Mouse (Mus musculus) heart, adult 2 months (tissue): ENCODE results near the gene Alyref. TPM values are rescaled to one million over a fixed set of nuclear protein-coding genes. Genes with fewer than 3 reads are reported as not detected.
"Not testable (repeated sequence)": the region's sequence is repeated elsewhere in the genome, so short reads cannot be mapped to it uniquely, and the experiment has no call there.

ENCODE experiments used
- DNase-seq, 2 experiments: peaks; one replicate each; pipeline ENCODE4 v3.0.0; 2021
- H3K27ac ChIP-seq: fragments of 200-600 bp; 2 replicates; pipeline ENCODE4 v1.8.1; 2022
- H3K27me3 ChIP-seq: fragments of 200-500 bp; 2 replicates; pipeline ENCODE4 v1.6.1; 2012; ENCODE audit warnings: mild to moderate bottlenecking, low read length, inconsistent platforms, mixed read lengths; ENCODE audit not compliant: control insufficient read depth, insufficient read depth
- H3K36me3 ChIP-seq: fragments of 200-500 bp; 2 replicates; pipeline ENCODE4 v1.6.1; 2012; ENCODE audit warnings: low read length, inconsistent platforms; ENCODE audit not compliant: control insufficient read depth, insufficient read depth
- H3K4me1 ChIP-seq: fragments of 200-500 bp; 2 replicates; pipeline ENCODE4 v1.6.1; 2011; ENCODE audit warnings: low read length; ENCODE audit not compliant: control insufficient read depth, insufficient read depth
- H3K4me3 ChIP-seq: fragments of 200-600 bp; 2 replicates; pipeline ENCODE4 v1.8.1; 2022
- H3K79me2 ChIP-seq: fragments of 200-500 bp; replicated peaks from 2 replicates; pipeline ENCODE4 v1.6.1; 2012; ENCODE audit warnings: mild to moderate bottlenecking, inconsistent platforms, low read length, moderate library complexity, mixed read lengths; ENCODE audit not compliant: control insufficient read depth, insufficient read depth
- H3K9ac ChIP-seq: fragments of 200-500 bp; 2 replicates; pipeline ENCODE4 v1.6.1; 2012; ENCODE audit warnings: low read depth, mild to moderate bottlenecking, control low read depth, inconsistent platforms, low read length, mixed read lengths
- CTCF ChIP-seq: fragments of 200-600 bp; IDR thresholded peaks from 2 replicates; pipeline ENCODE4 v1.8.1; 2022; ENCODE audit warnings: antibody characterized with exemption, mild to moderate bottlenecking, moderate library complexity
- EP300 ChIP-seq: fragments of 200-500 bp; IDR thresholded peaks from 2 replicates; pipeline ENCODE4 v1.6.1; 2011; ENCODE audit warnings: low read depth, low read length, control low read depth; ENCODE audit not compliant: insufficient read depth
- POLR2A ChIP-seq: fragments of 200-500 bp; IDR thresholded peaks from 2 replicates; pipeline ENCODE4 v1.6.1; 2011; ENCODE audit warnings: mild to moderate bottlenecking, low read depth, low read length, control low read depth; ENCODE audit not compliant: insufficient read depth
- WGBS: fragments of 180-500 bp; shearing (Covaris S2); methylation state at CpG from one replicate; pipeline ENCODE4 v1.1.7; 2018; 5-methylcytosine and 5-hydroxymethylcytosine counted together
- intact Hi-C: fragments of 180-260 bp; cut with DNase I; formaldehyde crosslinking; loops from one replicate; pipeline ENCODE4 v1.15.1; 2025
- polyA plus RNA-seq: library from polyadenylated mRNA; depleted of rRNA; stranded (reverse); fragments of >200 nt; gene quantifications from 2 replicates; pipeline ENCODE4 v1.2.3, GENCODE M21; 2012
- total RNA-seq, 2 experiments: library from RNA; stranded (reverse); gene quantifications; 2 replicates each; pipeline ENCODE4 v1.2.3; 2021

Gene Alyref
- total and polyA plus RNA-seq, 3 experiments: 13.6 to 52.0 (median 48.7) TPM

DNA sequence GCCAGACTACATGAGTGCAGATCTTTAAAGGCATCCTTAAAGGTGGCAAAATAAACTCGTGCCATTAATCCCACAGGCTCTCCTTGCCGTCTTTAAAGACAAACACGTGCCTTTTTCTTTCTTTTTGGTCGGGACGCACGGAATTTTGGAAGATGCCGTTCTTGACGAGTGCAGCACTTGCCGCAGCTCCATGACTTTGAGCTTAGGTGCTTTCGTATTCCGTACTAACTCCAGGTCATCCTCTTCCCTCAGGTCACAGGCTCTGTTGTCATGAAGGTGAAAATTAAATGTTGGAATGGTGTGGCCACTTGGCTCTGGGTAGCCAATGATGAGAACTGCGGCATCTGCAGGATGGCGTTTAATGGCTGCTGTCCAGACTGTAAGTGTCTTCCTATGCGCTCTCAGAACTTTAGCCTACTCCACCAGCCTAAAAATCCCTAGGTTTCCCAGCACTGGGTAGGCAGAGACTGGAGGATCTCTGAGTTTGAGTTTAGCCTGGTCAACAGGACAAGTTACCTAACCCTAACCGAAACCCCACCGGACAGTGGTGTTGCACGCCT is 905 bp upstream of the Alyref start:
- 41% methylated on average over 17 of the region's 17 CpGs for WGBS
- peak overlapping the region; percentile 77 for H3K27ac ChIP-seq
- no peaks in the 10 kb centered on the region; the same call in 1 of the 2 replicates for H3K36me3 ChIP-seq
- TF ChIP-seq CTCF (no peak), EP300 (no peak)
- H3K4me1 ChIP-seq: peaks cover 7% of the 10 kb centered on the region
- H3K79me2 ChIP-seq: peaks cover 3% of the 10 kb centered on the region
- DNase-seq: no peak
- intact Hi-C loops: no loop called here
- no peaks in the 10 kb centered on the region for H3K27me3 ChIP-seq
- peak overlapping the region; percentile 85 for H3K4me3 ChIP-seq
- H3K9ac ChIP-seq: peak overlapping the region; percentile 81

DNA sequence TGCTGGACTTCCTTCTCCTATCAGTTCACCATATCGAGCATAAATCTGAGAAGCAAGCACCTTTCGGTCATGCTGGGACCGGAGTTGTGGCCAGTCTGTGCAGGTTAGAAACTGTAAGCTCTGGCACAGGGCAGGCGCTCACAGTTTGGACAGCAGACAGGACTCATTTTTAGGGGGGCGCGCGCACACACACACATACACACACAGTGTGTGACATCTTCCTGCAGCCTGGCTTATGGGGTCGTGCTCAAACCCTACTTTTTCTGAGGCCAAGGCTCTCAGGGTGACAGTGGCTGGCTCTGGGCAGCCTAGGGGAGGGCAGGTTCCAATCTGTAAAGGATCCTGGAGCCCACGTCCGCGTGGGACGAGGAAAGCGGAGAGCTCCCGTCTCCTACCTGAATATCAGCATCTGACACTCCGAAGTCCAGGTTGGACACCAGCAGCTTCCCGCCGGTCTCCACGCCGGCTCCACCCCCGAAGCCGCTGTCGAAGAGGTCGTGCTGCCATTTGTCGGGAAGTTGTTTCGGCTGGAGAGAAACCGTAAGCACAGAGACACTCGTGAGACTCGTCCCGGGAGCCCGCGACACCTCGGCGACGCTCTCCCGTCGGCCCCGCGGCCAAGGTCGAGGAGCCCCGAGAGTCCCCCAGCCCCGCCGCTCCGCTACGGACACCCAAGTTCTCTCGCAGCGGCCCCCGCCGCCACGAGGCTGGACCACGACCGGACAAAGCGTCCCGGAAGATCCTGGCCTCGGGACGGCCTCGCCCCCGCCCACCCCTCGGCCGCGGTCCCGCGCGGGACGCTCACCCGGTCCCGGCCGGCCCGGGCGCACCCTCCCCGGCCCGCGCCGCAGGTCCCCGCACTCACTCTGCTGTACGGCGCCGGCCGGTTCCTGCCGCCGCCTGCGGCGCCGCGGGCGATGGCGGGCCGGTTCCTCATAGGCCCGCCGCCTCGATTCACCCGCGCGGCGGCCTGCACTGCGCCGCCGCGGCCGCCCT is 627 bp downstream of the Alyref start:
- H3K4me3 ChIP-seq: peak overlapping the region; percentile 85
- no peaks in the 10 kb centered on the region for H3K27me3 ChIP-seq
- intact Hi-C loops: no loop called here
- H3K79me2 ChIP-seq: peaks cover 3% of the 10 kb centered on the region
- 3% methylated on average over 96 of the region's 99 CpGs for WGBS
- no peak for TF ChIP-seq CTCF
- no peak for TF ChIP-seq EP300
- TF ChIP-seq POLR2A: no peak
- no peak for DNase-seq
- H3K9ac ChIP-seq: peak overlapping the region; percentile 84
- peak overlapping the region; percentile 77 for H3K27ac ChIP-seq
- no peaks in the 10 kb centered on the region; the same call in none of the 2 replicates for H3K36me3 ChIP-seq
- peaks cover 7% of the 10 kb centered on the region for H3K4me1 ChIP-seq

GRCm38 (mm10) chr11:120588531-120588930 is 9.6 kb downstream of the Alyref start:
- H3K27me3 ChIP-seq: no peaks in the 10 kb centered on the region
- intact Hi-C loops: no loop called here

GRCm38 (mm10) chr11:120583937-120584336 is 14.2 kb downstream of the Alyref start:
- no peak for DNase-seq
- peaks cover 7% of the 10 kb centered on the region for H3K4me1 ChIP-seq
- no peak overlapping the region for H3K4me3 ChIP-seq
- H3K79me2 ChIP-seq: peaks cover 5% of the 10 kb centered on the region
- no peaks in the 10 kb centered on the region for H3K27me3 ChIP-seq
- peaks cover 6% of the 10 kb centered on the region for H3K36me3 ChIP-seq
- WGBS: 97% methylated on average over 1 of the region's 1 CpGs
- intact Hi-C loops: loop anchor here (2.0 to 5.0 kb wide), 3 partner anchors 29 to 128 kb away; partner anchors contain the start of genes Cenpx, Lrrc45 and Mcrip1
- no peak overlapping the region for H3K9ac ChIP-seq
- no peak overlapping the region for H3K27ac ChIP-seq
- TF ChIP-seq POLR2A: no peak
- TF ChIP-seq CTCF: no peak
- TF ChIP-seq EP300: no peak

More at GRCm38 (mm10) chr11:120588531-120588930, 9.6 kb downstream of the Alyref start:
- Histone ChIP-seq H3K4me3 (no peak overlapping the region), H3K79me2 (no peaks in the 10 kb centered on the region), H3K4me1 (no peaks in the 10 kb centered on the region), H3K36me3 (no peaks in the 10 kb centered on the region; the same call in none of the 2 replicates), H3K27ac (no peak overlapping the region), H3K9ac (no peak overlapping the region)
- TF ChIP-seq EP300: no peak
- TF ChIP-seq CTCF: no peak
- TF ChIP-seq POLR2A: no peak
- 61% methylated on average over 6 of the region's 6 CpGs for WGBS
- DNase-seq: no peak

- not testable (repeated sequence) for H3K79me2 ChIP-seq, H3K36me3 ChIP-seq, H3K9ac ChIP-seq, H3K27ac ChIP-seq, H3K4me1 ChIP-seq, H3K4me3 ChIP-seq, H3K27me3 ChIP-seq, DNase-seq
- intact Hi-C loops: loop anchor here (2.0 to 5.0 kb wide), 3 partner anchors 30 to 129 kb away; partner anchors contain the start of genes Cenpx, Lrrc45 and Mcrip1
- 95% methylated on average over 2 of the region's 2 CpGs for WGBS
Observed at GRCm38 (mm10) chr11:120582982-120583293, 15.2 kb downstream of the Alyref start.
